Mouse (Mus musculus) megakaryocyte, embryonic 14.5 days (primary cell): ENCODE results near the gene Pdzd3.

Source experiments
- FLI1 ChIP-seq: IDR thresholded peaks from 2 replicates; pipeline ENCODE4 v1.6.1; 2012; ENCODE audit warnings: low read length, inconsistent platforms, mixed read lengths
- GATA1 ChIP-seq: IDR thresholded peaks from 3 replicates; pipeline ENCODE4 v1.6.1; 2012; ENCODE audit warnings: mixed read lengths, low read length, inconsistent platforms, borderline replicate concordance

- TF ChIP-seq GATA1 (no peak), FLI1 (no peak)
Measured at GRCm38 (mm10) chr9:44240911-44241310, 10.4 kb downstream of the Pdzd3 start.
